Mouse (Mus musculus) kidney, adult 2 months (tissue): ENCODE results near the gene Flywch1.

Source experiments
- CTCF ChIP-seq: fragments of 200-500 bp; conservative IDR thresholded peaks from 2 replicates; pipeline ENCODE4 v1.5.1; 2011; ENCODE audit warnings: low read depth, mild to moderate bottlenecking, control low read depth, low read length, moderate library complexity, mixed read lengths; ENCODE audit not compliant: insufficient read depth, insufficient read length
- POLR2A ChIP-seq: fragments of 200-500 bp; IDR thresholded peaks from one replicate; pipeline ENCODE4 v1.6.1; 2011; ENCODE audit warnings: low read depth, low read length, control low read depth

GRCm38 (mm10) chr17:23760231-23760630, 11.2 kb downstream of the Flywch1 start:
- TF ChIP-seq CTCF (no peak), POLR2A (no peak)
